Mouse (Mus musculus) large intestine, adult 2 months (tissue): ENCODE results near the gene Dusp13. TPM values are rescaled to one million over a fixed set of nuclear protein-coding genes. Genes with fewer than 3 reads are reported as not detected.

ENCODE experiments used
- DNase-seq: peaks from one replicate; pipeline ENCODE4 v3.0.0-alpha.2; 2012; ENCODE audit warnings: low read depth, low spot score
- WGBS: fragments of 180-500 bp; shearing (Covaris S2); methylation state at CpG from one replicate; pipeline ENCODE4 v1.1.7; 2018; 5-methylcytosine and 5-hydroxymethylcytosine counted together
- polyA plus RNA-seq: library from polyadenylated mRNA; depleted of rRNA; stranded (reverse); fragments of >200 nt; gene quantifications from 2 replicates; pipeline ENCODE4 v1.2.3, GENCODE M21; 2012; rRNA removed

The Dusp13 gene
- 0.22 and 1.2 TPM in 2 replicates for polyA plus RNA-seq

- under 1% methylated on average over 26 of the region's 26 CpGs for WGBS
- peak; percentile 39 for DNase-seq
Measured at GRCm38 (mm10) chr14:21750881-21751542, at the start of gene Dusp13. Dusp13 (minus strand) TSS chr14:21751181.

DNA sequence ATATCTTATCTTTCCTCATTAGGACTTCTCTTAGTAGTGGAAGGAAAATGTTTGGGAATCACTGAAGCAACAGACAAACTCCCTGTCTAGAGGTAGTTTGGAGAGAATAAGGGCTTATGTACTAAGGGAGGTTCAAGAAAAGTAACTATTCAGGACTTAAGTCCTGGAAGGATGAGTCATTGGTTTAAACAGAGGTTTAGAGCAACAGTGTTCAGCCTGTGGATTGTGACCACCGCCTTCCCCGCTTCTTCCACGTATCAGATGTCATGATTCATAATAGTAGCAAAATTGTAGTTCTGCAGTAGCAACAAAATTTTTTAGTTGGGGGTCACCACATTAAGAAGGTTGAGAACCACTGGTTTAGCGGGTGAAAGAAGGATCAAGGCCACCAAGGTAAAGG is 49.7 kb upstream of the Dusp13 start:
- DNase-seq: no peak
- 90% methylated on average over 4 of the region's 4 CpGs for WGBS

- DNase-seq: no peak
- WGBS: 97% methylated on average over 6 of the region's 6 CpGs
Measured at GRCm38 (mm10) chr14:21792250-21792649, 41.3 kb upstream of the Dusp13 start.

DNA sequence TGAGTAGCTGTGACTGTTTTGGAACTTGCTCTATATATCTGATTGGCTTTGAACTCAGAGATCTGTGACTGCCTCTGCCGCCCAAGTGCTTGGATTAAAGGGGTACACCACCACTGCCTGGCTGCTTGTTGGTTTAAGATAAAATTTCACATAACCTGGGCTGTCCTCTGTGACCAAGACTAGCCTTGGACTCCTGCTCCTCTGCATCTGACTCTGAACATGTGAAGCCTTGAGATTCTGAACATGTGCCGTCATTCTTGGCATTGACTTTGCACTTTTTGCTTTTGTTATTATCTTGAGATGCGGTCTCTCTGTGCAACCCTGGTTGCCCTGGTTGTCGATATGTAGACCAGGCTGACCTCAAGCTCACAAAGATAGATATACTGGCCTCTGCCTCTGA is 40.7 kb upstream of the Dusp13 start:
- no peak for DNase-seq
- WGBS: 94% methylated on average over 4 of the region's 4 CpGs

DNA sequence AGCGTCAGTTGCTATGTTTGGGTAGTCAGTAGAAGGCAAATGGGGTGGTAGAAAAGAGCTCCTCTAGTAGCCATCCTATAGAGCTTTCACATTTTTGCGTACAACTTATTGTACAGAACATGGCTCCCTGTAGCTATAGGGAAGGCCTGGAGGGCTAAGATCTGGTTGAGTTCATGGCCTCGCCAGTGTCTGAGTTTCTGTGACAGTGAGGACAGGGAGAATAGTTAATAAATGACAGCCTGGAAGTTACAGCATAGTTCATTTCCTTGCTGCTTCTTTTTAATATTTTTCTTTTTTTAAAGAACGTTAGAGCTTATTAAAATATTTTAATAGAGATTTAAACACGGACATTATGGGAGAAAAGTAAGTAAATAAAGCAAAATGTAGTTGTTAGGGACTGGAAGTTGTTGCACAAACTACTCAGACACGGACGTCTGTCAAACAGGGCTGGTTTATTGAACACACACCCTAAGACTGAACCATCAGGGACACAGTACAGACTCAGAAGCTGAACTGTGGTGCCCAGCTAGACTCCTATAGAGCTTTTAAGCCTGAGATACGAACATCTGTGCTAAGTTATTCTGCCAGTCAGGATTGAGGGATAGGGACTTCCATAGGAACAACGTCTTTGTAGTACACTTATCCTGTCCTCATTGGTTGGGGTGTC is 39.7 kb upstream of the Dusp13 start:
- 43% methylated on average over 9 of the region's 9 CpGs for WGBS
- no peak for DNase-seq

DNA sequence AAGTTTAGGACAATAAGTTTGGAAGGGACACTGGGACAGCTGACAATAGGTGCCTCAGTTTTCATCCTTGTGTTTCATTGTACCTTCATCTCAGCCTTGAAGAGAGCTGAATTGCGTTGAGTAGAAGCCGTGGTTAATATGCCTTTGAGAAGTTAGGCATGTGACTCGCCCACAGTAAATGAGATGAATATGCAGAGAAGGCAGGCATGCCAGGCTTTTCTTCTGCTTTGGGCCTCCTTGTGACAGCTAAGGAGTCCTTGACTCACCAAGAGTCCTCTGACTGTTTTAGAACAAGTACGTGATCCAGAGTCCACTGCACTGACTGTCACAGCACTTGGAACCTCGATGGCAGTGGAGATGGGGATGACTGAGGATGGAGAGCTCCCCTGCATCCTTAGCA is 37.1 kb upstream of the Dusp13 start:
- WGBS: 88% methylated on average over 5 of the region's 5 CpGs
- no peak for DNase-seq

DNA sequence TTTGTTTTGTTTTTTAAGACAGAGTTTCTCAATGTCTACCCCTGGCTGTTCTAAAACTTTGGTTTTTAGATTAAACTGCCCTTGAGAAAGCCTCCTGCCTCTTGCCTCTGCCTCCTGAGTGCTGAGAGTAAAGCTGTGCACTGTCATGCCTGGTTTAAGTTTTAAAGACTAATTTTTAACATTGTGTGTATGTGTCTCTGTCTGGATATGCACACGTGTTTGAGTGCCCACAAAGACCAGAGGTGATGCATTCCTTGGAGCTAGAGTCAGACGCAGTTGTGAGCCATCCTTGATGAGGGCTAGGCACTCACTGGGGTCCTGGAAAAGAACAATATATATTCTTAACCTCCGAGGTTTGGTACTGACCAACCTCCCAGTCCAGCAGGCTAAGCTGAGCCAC is 36.4 kb upstream of the Dusp13 start:
- no peak for DNase-seq
- 90% methylated on average over 3 of the region's 3 CpGs for WGBS

DNA sequence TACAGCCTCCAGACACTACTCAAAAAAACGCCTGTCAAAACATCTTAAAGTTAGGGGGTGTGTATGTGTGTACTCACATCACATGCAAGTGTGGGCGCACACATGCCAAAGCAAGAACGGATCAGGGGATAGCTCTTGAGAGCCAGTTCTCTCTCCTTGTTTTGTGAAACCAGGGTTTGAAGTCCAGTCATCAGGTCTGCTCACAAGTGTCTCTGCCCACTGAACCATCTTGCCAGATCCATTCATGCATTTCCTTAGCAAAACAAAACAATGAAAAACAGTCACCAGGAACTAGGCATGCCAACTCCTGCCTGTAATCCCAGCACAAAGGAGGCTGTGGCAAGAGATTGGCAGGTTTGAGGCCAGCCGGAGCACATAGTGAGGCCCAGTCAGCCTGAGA is 35.5 kb upstream of the Dusp13 start:
- WGBS: 92% methylated on average over 4 of the region's 4 CpGs
- DNase-seq: no peak

DNA sequence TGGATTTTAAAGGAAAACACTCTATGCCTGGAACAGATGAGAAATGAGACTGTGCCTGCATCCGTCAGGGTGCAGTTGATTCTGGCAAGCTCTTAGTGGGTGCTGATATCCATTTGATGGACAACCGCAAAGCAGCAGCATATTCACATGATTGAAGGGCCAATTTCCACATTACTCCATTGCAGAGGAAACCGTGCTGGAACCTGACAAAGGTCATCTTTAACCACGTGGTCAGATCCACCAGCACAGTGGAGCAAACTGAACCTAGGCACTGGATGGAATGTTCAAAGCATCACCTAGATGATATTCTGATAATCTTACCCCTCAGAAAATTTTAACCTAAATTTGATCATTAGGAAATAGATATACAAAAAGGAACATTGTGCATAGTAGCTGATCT is 25.2 kb upstream of the Dusp13 start:
- 91% methylated on average over 4 of the region's 4 CpGs for WGBS
- no peak for DNase-seq

- WGBS: 75% methylated on average over 2 of the region's 2 CpGs
- no peak for DNase-seq
Measured at GRCm38 (mm10) chr14:21773946-21774345, 23.0 kb upstream of the Dusp13 start.

GRCm38 (mm10) chr14:21772506-21773281 is 21.7 kb upstream of the Dusp13 start:
- DNase-seq: no peak
- 89% methylated on average over 11 of the region's 11 CpGs for WGBS

DNA sequence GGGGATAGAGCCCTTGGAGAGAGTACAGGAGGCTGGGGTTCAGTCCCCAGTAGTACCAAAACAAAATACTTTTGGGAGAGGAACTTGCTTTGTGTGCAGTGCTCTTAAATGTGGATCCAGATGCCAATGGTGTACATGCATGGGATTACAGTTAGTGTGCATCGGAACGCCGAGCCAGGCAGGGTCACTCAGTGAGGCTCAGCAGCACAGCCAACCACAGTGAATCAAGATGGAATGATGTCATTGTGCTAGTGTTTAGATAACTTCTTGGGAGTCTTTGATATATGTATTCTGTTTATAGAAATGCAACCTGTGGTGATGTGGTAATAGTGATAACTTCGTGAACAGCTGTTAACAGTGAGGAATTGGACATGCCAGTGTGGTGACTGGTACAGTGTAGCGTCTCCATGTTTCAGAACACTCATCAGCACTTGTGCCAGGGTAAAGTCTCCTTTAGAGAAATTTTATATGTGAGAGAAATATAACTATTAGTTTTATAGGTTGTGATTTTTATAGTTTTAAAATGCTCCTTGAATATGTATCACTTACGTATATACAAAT is 15.5 kb upstream of the Dusp13 start:
- DNase-seq: no peak
- 90% methylated on average over 6 of the region's 6 CpGs for WGBS

DNA sequence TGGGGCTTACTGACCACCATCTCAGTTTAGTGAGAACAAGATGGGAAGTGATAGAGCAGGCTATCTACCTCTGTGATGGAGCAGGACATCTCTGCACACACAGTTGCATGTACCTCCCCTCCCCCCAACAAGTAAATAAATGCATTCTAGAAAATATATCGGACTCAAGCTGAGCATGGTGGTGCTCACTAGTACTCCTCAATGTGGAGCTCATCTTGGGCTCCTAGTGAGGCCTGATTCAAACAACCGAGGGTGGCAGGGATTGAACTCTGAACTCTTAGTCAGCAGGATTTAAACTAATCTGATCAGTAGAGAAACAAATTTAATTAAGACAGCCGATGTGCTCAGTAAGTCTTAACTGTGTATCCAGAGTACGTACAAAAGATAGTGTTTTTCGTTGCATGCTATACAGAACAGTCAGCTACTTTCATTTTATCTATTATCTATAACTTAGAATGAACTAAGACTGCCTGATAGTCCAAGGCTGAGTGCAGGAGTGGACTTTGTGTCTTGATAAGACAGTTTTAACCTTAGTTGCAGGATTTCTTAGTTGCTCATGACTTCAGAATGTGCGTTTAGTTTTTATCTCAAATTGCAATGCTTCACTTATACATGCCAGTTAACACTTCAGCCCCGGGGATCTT is 14.9 kb upstream of the Dusp13 start:
- WGBS: 68% methylated on average over 7 of the region's 7 CpGs
- no peak for DNase-seq

- WGBS: 93% methylated on average over 6 of the region's 6 CpGs
- no peak for DNase-seq
Measured at GRCm38 (mm10) chr14:21764646-21765045, 13.7 kb upstream of the Dusp13 start.

GRCm38 (mm10) chr14:21763736-21764135 is 12.8 kb upstream of the Dusp13 start:
- WGBS: 91% methylated on average over 3 of the region's 3 CpGs
- DNase-seq: no peak

DNA sequence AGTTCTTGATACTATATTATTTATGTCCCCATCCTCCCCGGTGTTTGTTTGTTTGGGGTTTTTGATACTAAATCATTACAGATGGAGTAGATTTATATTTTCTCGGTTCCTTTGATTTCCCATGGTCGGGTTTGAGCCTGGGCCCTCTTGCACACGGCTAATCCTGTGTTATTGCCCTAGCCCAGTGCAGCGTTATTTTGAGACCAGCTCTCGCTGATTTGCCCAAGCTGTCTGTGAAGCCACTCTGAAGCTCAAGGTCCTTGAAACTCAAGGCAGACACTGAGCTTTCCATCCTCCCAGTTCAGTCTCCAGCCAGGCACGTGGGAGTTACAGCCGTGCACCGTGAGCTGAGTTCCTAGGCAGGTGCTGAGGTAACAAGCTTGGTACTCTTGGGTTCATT is 10.6 kb upstream of the Dusp13 start:
- DNase-seq: no peak
- WGBS: 89% methylated on average over 9 of the region's 9 CpGs

- DNase-seq: no peak
- WGBS: 79% methylated on average over 4 of the region's 4 CpGs
Measured at GRCm38 (mm10) chr14:21753367-21753766, 2.4 kb upstream of the Dusp13 start.

DNA sequence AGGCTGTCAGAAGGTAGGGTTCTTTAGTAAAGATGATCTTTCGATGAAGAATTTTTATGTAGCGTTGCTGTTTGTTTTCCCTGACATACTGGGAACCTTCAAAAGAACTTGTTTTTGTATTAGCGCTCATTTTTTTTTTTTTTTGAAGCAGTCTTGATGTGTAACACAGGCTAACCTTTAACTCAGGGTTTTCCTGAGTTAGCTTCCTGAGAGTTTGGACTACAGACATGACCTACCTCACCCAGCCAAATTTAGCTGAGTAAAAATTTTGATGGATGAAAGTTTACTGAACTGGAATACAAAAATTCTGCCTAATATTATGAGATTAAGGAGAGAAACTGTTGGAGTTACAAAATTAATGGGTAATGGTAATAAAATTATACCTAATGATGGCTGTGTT is 1.4 kb upstream of the Dusp13 start:
- 92% methylated on average over 3 of the region's 3 CpGs for WGBS
- DNase-seq: no peak

DNA sequence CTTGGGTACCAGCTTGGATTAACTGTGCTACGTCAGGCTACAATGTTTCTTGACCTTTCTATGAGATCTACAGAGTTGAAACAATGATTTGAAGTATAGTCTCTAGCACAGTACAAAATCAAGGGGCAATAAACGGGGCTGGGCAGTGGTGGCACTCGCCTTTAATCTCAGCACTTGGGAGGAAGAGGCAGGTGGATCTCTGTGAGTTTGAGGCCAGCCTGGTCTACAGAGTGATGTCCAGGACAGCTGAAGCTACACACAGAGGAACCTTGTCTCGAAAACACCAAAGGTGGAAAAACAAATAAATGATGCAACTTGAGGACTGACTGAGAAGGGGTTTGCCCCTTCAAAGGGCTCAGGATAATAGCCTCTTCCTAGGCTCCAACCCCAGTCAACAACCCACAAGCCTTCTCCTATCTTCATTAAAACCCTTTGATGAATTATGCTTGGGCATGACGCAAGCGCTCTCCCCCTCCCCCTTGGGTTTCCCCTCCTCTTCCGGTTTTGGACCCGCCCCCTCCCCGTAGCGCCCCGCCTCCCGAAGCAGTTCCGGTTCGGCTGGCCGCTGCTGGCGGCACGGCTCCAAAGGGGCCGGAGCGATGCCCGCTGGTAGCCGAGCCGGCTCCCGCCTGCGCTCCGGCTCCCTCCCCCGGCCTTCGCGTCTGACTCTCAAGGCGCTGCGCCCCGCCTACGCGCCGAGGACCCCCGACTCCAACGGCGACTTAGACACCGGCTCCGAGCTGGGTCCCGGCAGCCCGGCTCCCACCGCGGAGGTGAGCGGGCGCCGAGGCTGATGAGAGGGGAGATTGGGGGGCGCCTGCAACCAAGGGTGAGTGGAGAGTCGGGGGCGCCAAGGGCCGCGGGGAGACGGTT is 737 bp downstream of the Dusp13 start, which contains the start of gene Samd8:
Gene Samd8 (plus strand): TSS at position 524 of the 873 bp plus-strand sequence.
- WGBS: 5% methylated on average over 52 of the region's 52 CpGs
- peak; percentile 46 for DNase-seq
